Mouse (Mus musculus) limb, embryonic 14.5 days (tissue): Measurements from ENCODE around the gene Morc2a. TPM values are rescaled to one million over a fixed set of nuclear protein-coding genes. Genes with fewer than 3 reads are reported as not detected.

Source experiments
- ATAC-seq: fragments of 200-750 bp; cut with Nextera tagmentation; 2 replicates; pipeline ENCODE4 v1.8.0; 2017; ENCODE audit warnings: low read depth, moderate number of reproducible peaks, moderate TSS enrichment; ENCODE audit not compliant: low FRiP score
- DNase-seq: peaks from one replicate; pipeline ENCODE4 v3.0.0-alpha.2; 2015; ENCODE audit warnings: low spot score
- H3K27ac ChIP-seq: fragments of 300-500 bp; sonication (generic); replicated peaks from 2 replicates; pipeline ENCODE4 v1.5.1; 2014; ENCODE audit warnings: low read depth, mild to moderate bottlenecking, low read length, moderate library complexity, mixed read lengths
- H3K27me3 ChIP-seq: fragments of 300-500 bp; sonication (generic); 2 replicates; pipeline ENCODE4 v1.6.1; 2014; ENCODE audit warnings: low read length, mixed read lengths; ENCODE audit not compliant: control insufficient read depth, insufficient read depth
- H3K36me3 ChIP-seq: fragments of 300-500 bp; sonication (generic); 2 replicates; pipeline ENCODE4 v1.6.1; 2014; ENCODE audit warnings: mild to moderate bottlenecking, low read length, moderate library complexity, mixed read lengths; ENCODE audit not compliant: control insufficient read depth, insufficient read depth
- H3K4me1 ChIP-seq: fragments of 300-500 bp; sonication (generic); 2 replicates; pipeline ENCODE4 v1.6.1; 2014; ENCODE audit warnings: antibody characterized with exemption, low read length, mixed read lengths; ENCODE audit not compliant: control insufficient read depth, insufficient read depth
- H3K4me2 ChIP-seq: fragments of 300-500 bp; sonication (generic); replicated peaks from 2 replicates; pipeline ENCODE4 v1.6.1; 2014; ENCODE audit warnings: low read depth, mild to moderate bottlenecking, low read length, moderate library complexity; ENCODE audit not compliant: severe bottlenecking
- H3K4me3 ChIP-seq: fragments of 300-500 bp; sonication (generic); replicated peaks from 2 replicates; pipeline ENCODE4 v1.5.1; 2014; ENCODE audit warnings: low read length
- H3K9ac ChIP-seq: fragments of 300-500 bp; sonication (generic); 2 replicates; pipeline ENCODE4 v1.6.1; 2014; ENCODE audit warnings: mild to moderate bottlenecking, low read depth, low read length, moderate library complexity; ENCODE audit not compliant: severe bottlenecking
- H3K9me3 ChIP-seq: fragments of 300-500 bp; sonication (generic); 2 replicates; pipeline ENCODE4 v1.6.1; 2016; ENCODE audit warnings: low read length; ENCODE audit not compliant: control insufficient read depth
- POLR2A ChIP-seq: fragments of 200-500 bp; IDR thresholded peaks from 2 replicates; pipeline ENCODE4 v1.8.0; 2012; ENCODE audit warnings: inconsistent platforms, mild to moderate bottlenecking, moderate library complexity, borderline replicate concordance; ENCODE audit not compliant: insufficient read depth, insufficient read length; ENCODE audit errors: extremely low read depth
- WGBS: fragments of 180-500 bp; shearing (Covaris S2); extraction: QIAGEN DNeasy Blood & Tissue Kit; methylation state at CpG from one replicate; pipeline ENCODE4 v1.1.7; 2014; 5-methylcytosine and 5-hydroxymethylcytosine counted together
- polyA plus RNA-seq, 2 experiments: library from polyadenylated mRNA; depleted of rRNA in 1 of 2; stranded (reverse) in 1 of 2; unstranded in 1 of 2; fragments of >200 nt; fragmentation: Nextera tagmentation in 1 of 2; extraction: Ambion mirVana in 1 of 2; gene quantifications; 2 replicates each; pipeline versions ENCODE4 v1.2.1 to v1.2.3; 2012 to 2014

Gene Morc2a
- polyA plus RNA-seq, 2 experiments, result 24.2 to 35.8 TPM

- Histone ChIP-seq H3K4me2 (no peak overlapping the region), H3K9me3 (no peaks in the 10 kb centered on the region), H3K4me3 (no peak overlapping the region), H3K27me3 (no peaks in the 10 kb centered on the region), H3K9ac (no peak overlapping the region), H3K4me1 (no peaks in the 10 kb centered on the region), H3K36me3 (peaks cover 92% of the 10 kb centered on the region), H3K27ac (no peak overlapping the region)
- ATAC-seq (no peak), DNase-seq (no peak)
- no peak for TF ChIP-seq POLR2A
- WGBS, result 96% methylated on average over 11 of the region's 11 CpGs
Observed at GRCm38 (mm10) chr11:3683696-3684095, 34.7 kb downstream of the Morc2a start.

GRCm38 (mm10) chr11:3684232-3684631 is 35.2 kb downstream of the Morc2a start:
- Histone ChIP-seq H3K27me3 (no peaks in the 10 kb centered on the region), H3K27ac (no peak overlapping the region), H3K36me3 (peaks cover 93% of the 10 kb centered on the region), H3K9ac (no peak overlapping the region), H3K4me3 (no peak overlapping the region), H3K4me2 (no peak overlapping the region), H3K9me3 (no peaks in the 10 kb centered on the region), H3K4me1 (no peaks in the 10 kb centered on the region)
- WGBS, result 100% methylated on average over 1 of the region's 1 CpGs
- no peak for TF ChIP-seq POLR2A
- no peak for ATAC-seq
- no peak for DNase-seq

- Histone ChIP-seq H3K4me3 (no peak overlapping the region), H3K9ac (no peak overlapping the region), H3K4me1 (no peaks in the 10 kb centered on the region), H3K27ac (no peak overlapping the region), H3K9me3 (no peaks in the 10 kb centered on the region), H3K4me2 (no peak overlapping the region), H3K27me3 (no peaks in the 10 kb centered on the region), H3K36me3 (peaks cover 93% of the 10 kb centered on the region)
- 84% methylated on average over 5 of the region's 5 CpGs for WGBS
- no peak for ATAC-seq
- no peak for TF ChIP-seq POLR2A
- DNase-seq, result no peak
Observed at GRCm38 (mm10) chr11:3684723-3685430, 35.9 kb downstream of the Morc2a start.

- Histone ChIP-seq H3K27me3 (no peaks in the 10 kb centered on the region), H3K4me2 (no peak overlapping the region), H3K4me3 (no peak overlapping the region), H3K9me3 (no peaks in the 10 kb centered on the region), H3K4me1 (no peaks in the 10 kb centered on the region), H3K27ac (no peak overlapping the region), H3K36me3 (peaks cover 93% of the 10 kb centered on the region), H3K9ac (no peak overlapping the region)
- no peak for TF ChIP-seq POLR2A
- ATAC-seq (no peak), DNase-seq (no peak)
- WGBS, result 93% methylated on average over 8 of the region's 8 CpGs
Observed at GRCm38 (mm10) chr11:3685431-3685830, 36.4 kb downstream of the Morc2a start.

GRCm38 (mm10) chr11:3686318-3686717 is 37.3 kb downstream of the Morc2a start:
- H3K4me3 ChIP-seq, result no peak overlapping the region
- H3K36me3 ChIP-seq, result peaks cover 93% of the 10 kb centered on the region
- H3K4me2 ChIP-seq, result no peak overlapping the region
- H3K9ac ChIP-seq, result no peak overlapping the region
- no peak overlapping the region for H3K27ac ChIP-seq
- WGBS, result 98% methylated on average over 2 of the region's 2 CpGs
- no peaks in the 10 kb centered on the region for H3K4me1 ChIP-seq
- no peaks in the 10 kb centered on the region for H3K9me3 ChIP-seq
- ATAC-seq (no peak), DNase-seq (no peak)
- TF ChIP-seq POLR2A, result no peak
- no peaks in the 10 kb centered on the region for H3K27me3 ChIP-seq

GRCm38 (mm10) chr11:3686885-3687284 is 37.9 kb downstream of the Morc2a start:
- Histone ChIP-seq H3K27ac (no peak overlapping the region), H3K27me3 (no peaks in the 10 kb centered on the region), H3K9ac (no peak overlapping the region), H3K4me2 (no peak overlapping the region), H3K9me3 (no peaks in the 10 kb centered on the region), H3K4me3 (no peak overlapping the region), H3K4me1 (no peaks in the 10 kb centered on the region), H3K36me3 (peaks cover 94% of the 10 kb centered on the region)
- DNase-seq (no peak), ATAC-seq (no peak)
- TF ChIP-seq POLR2A, result no peak
- WGBS, result 93% methylated on average over 2 of the region's 2 CpGs
